Mouse (Mus musculus): ENCODE data around the gene Hsd17b2. TPM values are rescaled to one million over a fixed set of nuclear protein-coding genes. Genes with fewer than 3 reads are reported as not detected.

Hsd17b2 gene
- polyA plus RNA-seq, 1 experiment from 2014 or later, result not detected

- Histone ChIP-seq H3K4me2 (ENCODE audit: low read length) (no peak overlapping the region), H3K27me3 (replicated peaks; ENCODE audit: control insufficient read depth, insufficient read depth, low read length) (no peaks in the 10 kb centered on the region), H3K9ac (ENCODE audit: low read length) (no peak overlapping the region), H3K9me3 (replicated peaks; ENCODE audit: control insufficient read depth, low read length) (no peaks in the 10 kb centered on the region), H3K27ac (ENCODE audit: low read depth, low read length) (no peak overlapping the region), H3K4me3 (ENCODE audit: low read depth, low read length) (no peak overlapping the region), H3K36me3 (ENCODE audit: control insufficient read depth, insufficient read depth, low read length) (no peaks in the 10 kb centered on the region), H3K4me1 (ENCODE audit: control insufficient read depth, insufficient read depth, low read length) (peaks cover 7% of the 10 kb centered on the region; the same call in 1 of the 2 replicates)
- 17% methylated on average over 8 of the region's 8 CpGs for WGBS
- ATAC-seq (no peak), DNase-seq (ENCODE audit: low spot score) (no peak)
These were observed 1.0 kb upstream of the Hsd17b2 start for GRCm38 (mm10) chr8:117700699-117701098.

- no peaks in the 10 kb centered on the region for H3K27me3 ChIP-seq (replicated peaks; ENCODE audit: control insufficient read depth, insufficient read depth, low read length)
These were observed 458 bp upstream of the Hsd17b2 start for GRCm38 (mm10) chr8:117701246-117701645.

DNA sequence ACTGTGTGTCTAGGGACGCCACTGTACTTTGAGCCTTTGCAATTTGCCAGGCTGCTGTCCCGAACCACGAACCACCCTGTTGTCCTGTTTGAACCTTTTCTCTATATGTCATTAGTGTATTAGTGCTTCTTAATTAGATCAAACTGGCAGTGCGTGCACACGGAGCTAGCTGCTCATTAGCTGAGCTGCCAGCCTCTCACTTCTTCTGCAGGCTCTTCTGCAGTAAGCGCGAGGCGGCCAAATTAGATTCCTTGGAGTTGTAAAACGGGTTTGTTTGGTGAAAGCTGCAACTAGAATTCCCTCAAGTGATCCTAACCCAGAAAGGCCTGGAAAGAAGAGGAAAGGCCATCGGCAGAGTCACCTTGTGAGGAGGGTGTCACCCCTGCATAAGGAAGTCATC lies 997 bp downstream of the Hsd17b2 start:
- no peaks in the 10 kb centered on the region for H3K27me3 ChIP-seq (replicated peaks; ENCODE audit: control insufficient read depth, insufficient read depth, low read length)
- H3K4me1 ChIP-seq (ENCODE audit: control insufficient read depth, insufficient read depth, low read length), result peaks cover 7% of the 10 kb centered on the region; the same call in 1 of the 2 replicates
- H3K4me3 ChIP-seq (ENCODE audit: low read depth, low read length), result no peak overlapping the region
- H3K27ac ChIP-seq (ENCODE audit: low read depth, low read length), result no peak overlapping the region
- 0 out of 2 replicates have a peak, but pooled peaks have one; percentile 29 for ATAC-seq
- H3K4me2 ChIP-seq (ENCODE audit: low read length), result no peak overlapping the region
- DNase-seq (ENCODE audit: low spot score), result peak; percentile 77
- H3K9ac ChIP-seq (ENCODE audit: low read length), result no peak overlapping the region
- H3K36me3 ChIP-seq (ENCODE audit: control insufficient read depth, insufficient read depth, low read length), result no peaks in the 10 kb centered on the region
- no peaks in the 10 kb centered on the region for H3K9me3 ChIP-seq (replicated peaks; ENCODE audit: control insufficient read depth, low read length)
- WGBS, result 11% methylated on average over 10 of the region's 10 CpGs

More at GRCm38 (mm10) chr8:117701246-117701645, 458 bp upstream of the Hsd17b2 start:
- Histone ChIP-seq H3K36me3 (ENCODE audit: control insufficient read depth, insufficient read depth, low read length) (no peaks in the 10 kb centered on the region), H3K9ac (ENCODE audit: low read length) (no peak overlapping the region), H3K27ac (ENCODE audit: low read depth, low read length) (no peak overlapping the region), H3K4me2 (ENCODE audit: low read length) (no peak overlapping the region), H3K4me3 (ENCODE audit: low read depth, low read length) (no peak overlapping the region), H3K9me3 (replicated peaks; ENCODE audit: control insufficient read depth, low read length) (no peaks in the 10 kb centered on the region), H3K4me1 (ENCODE audit: control insufficient read depth, insufficient read depth, low read length) (peaks cover 7% of the 10 kb centered on the region; the same call in 1 of the 2 replicates)
- WGBS, result 87% methylated on average over 8 of the region's 8 CpGs
- ATAC-seq, result no peak
- no peak for DNase-seq (ENCODE audit: low spot score)

- no peaks in the 10 kb centered on the region for H3K9me3 ChIP-seq (replicated peaks; ENCODE audit: control insufficient read depth, low read length)
- no peak overlapping the region for H3K4me2 ChIP-seq (ENCODE audit: low read length)
- 93% methylated on average over 4 of the region's 4 CpGs for WGBS
- no peak for ATAC-seq
- no peak overlapping the region for H3K27ac ChIP-seq (ENCODE audit: low read depth, low read length)
- H3K27me3 ChIP-seq (replicated peaks; ENCODE audit: control insufficient read depth, insufficient read depth, low read length), result no peaks in the 10 kb centered on the region
- H3K4me1 ChIP-seq (ENCODE audit: control insufficient read depth, insufficient read depth, low read length), result peaks cover 7% of the 10 kb centered on the region; the same call in 1 of the 2 replicates
- H3K4me3 ChIP-seq (ENCODE audit: low read depth, low read length), result no peak overlapping the region
- no peaks in the 10 kb centered on the region for H3K36me3 ChIP-seq (ENCODE audit: control insufficient read depth, insufficient read depth, low read length)
- no peak overlapping the region for H3K9ac ChIP-seq (ENCODE audit: low read length)
- no peak for DNase-seq (ENCODE audit: low spot score)
These were observed 4.4 kb downstream of the Hsd17b2 start for GRCm38 (mm10) chr8:117706141-117706540.

DNA sequence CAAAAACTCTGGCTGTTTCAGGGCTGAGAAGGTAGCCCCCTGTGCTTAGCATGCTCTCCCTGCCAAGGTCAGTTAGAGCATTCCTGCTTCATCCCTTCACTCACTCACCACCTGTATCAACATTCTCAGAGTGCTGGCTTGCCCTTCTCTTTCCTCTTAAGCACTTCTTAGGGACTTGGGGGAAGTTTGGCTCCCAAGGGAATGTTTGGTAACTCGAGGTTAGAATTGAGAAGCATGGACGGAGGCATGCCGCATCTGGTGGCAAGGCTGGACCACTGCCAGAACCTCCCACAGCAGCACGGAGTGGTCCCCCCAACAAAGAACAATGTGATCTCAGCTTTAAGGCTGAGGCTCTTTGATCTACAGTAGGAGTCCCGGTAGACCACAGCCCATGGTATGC lies 10.5 kb downstream of the Hsd17b2 start:
- no peak overlapping the region for H3K9ac ChIP-seq (ENCODE audit: low read length)
- H3K9me3 ChIP-seq (replicated peaks; ENCODE audit: control insufficient read depth, low read length), result no peaks in the 10 kb centered on the region
- DNase-seq (ENCODE audit: low spot score), result no peak
- H3K36me3 ChIP-seq (ENCODE audit: control insufficient read depth, insufficient read depth, low read length), result no peaks in the 10 kb centered on the region
- no peak overlapping the region for H3K27ac ChIP-seq (ENCODE audit: low read depth, low read length)
- no peaks in the 10 kb centered on the region for H3K27me3 ChIP-seq (replicated peaks; ENCODE audit: control insufficient read depth, insufficient read depth, low read length)
- no peaks in the 10 kb centered on the region for H3K4me1 ChIP-seq (ENCODE audit: control insufficient read depth, insufficient read depth, low read length)
- ATAC-seq, result no peak
- 26% methylated on average over 5 of the region's 5 CpGs for WGBS
- no peak overlapping the region for H3K4me2 ChIP-seq (ENCODE audit: low read length)
- H3K4me3 ChIP-seq (ENCODE audit: low read depth, low read length), result no peak overlapping the region

DNA sequence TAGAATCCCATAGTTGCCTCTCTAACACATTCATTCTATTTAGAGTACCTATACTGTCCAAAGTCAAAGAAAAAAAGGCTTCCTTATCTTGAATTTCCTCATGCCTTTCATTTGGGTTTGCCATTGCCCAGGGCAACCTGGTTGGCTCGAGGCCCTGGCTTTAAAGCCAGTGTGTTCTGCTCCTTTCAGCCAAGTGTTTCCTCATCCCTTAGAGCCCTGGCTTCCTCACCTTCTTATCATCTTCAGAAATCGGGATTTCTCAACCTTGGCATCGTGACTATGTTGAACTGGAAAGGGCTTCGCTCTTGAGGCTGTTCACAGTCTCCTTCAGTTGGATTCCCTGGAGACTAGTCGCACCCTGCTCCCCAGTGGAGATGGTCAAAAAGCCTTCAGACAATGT lies 12.9 kb downstream of the Hsd17b2 start:
- DNase-seq (ENCODE audit: low spot score) (no peak), ATAC-seq (no peak)
- Histone ChIP-seq H3K4me3 (ENCODE audit: low read depth, low read length) (no peak overlapping the region), H3K36me3 (ENCODE audit: control insufficient read depth, insufficient read depth, low read length) (no peaks in the 10 kb centered on the region), H3K9ac (ENCODE audit: low read length) (no peak overlapping the region), H3K27me3 (replicated peaks; ENCODE audit: control insufficient read depth, insufficient read depth, low read length) (no peaks in the 10 kb centered on the region), H3K4me1 (ENCODE audit: control insufficient read depth, insufficient read depth, low read length) (no peaks in the 10 kb centered on the region), H3K9me3 (replicated peaks; ENCODE audit: control insufficient read depth, low read length) (no peaks in the 10 kb centered on the region), H3K27ac (ENCODE audit: low read depth, low read length) (no peak overlapping the region), H3K4me2 (ENCODE audit: low read length) (no peak overlapping the region)
- 88% methylated on average over 5 of the region's 5 CpGs for WGBS

GRCm38 (mm10) chr8:117715896-117716295 lies 14.2 kb downstream of the Hsd17b2 start:
- Histone ChIP-seq H3K9me3 (replicated peaks; ENCODE audit: control insufficient read depth, low read length) (no peaks in the 10 kb centered on the region), H3K36me3 (ENCODE audit: control insufficient read depth, insufficient read depth, low read length) (no peaks in the 10 kb centered on the region), H3K9ac (ENCODE audit: low read length) (no peak overlapping the region), H3K27ac (ENCODE audit: low read depth, low read length) (no peak overlapping the region), H3K4me3 (ENCODE audit: low read depth, low read length) (no peak overlapping the region), H3K4me1 (ENCODE audit: control insufficient read depth, insufficient read depth, low read length) (no peaks in the 10 kb centered on the region), H3K27me3 (replicated peaks; ENCODE audit: control insufficient read depth, insufficient read depth, low read length) (no peaks in the 10 kb centered on the region), H3K4me2 (ENCODE audit: low read length) (no peak overlapping the region)
- DNase-seq (ENCODE audit: low spot score) (no peak), ATAC-seq (no peak)
- WGBS, result 80% methylated on average over 5 of the region's 5 CpGs

- Histone ChIP-seq H3K9me3 (replicated peaks; ENCODE audit: control insufficient read depth, low read length) (no peaks in the 10 kb centered on the region), H3K9ac (ENCODE audit: low read length) (no peak overlapping the region), H3K4me1 (ENCODE audit: control insufficient read depth, insufficient read depth, low read length) (no peaks in the 10 kb centered on the region), H3K36me3 (ENCODE audit: control insufficient read depth, insufficient read depth, low read length) (no peaks in the 10 kb centered on the region), H3K4me3 (ENCODE audit: low read depth, low read length) (no peak overlapping the region), H3K4me2 (ENCODE audit: low read length) (no peak overlapping the region), H3K27ac (ENCODE audit: low read depth, low read length) (no peak overlapping the region), H3K27me3 (replicated peaks; ENCODE audit: control insufficient read depth, insufficient read depth, low read length) (no peaks in the 10 kb centered on the region)
- ATAC-seq, result no peak
- no peak for DNase-seq (ENCODE audit: low spot score)
- 78% methylated on average over 14 of the region's 14 CpGs for WGBS
These were observed 16.6 kb downstream of the Hsd17b2 start for GRCm38 (mm10) chr8:117718152-117718860.

GRCm38 (mm10) chr8:117726467-117726866 lies 24.8 kb downstream of the Hsd17b2 start:
- WGBS, result 71% methylated on average over 7 of the region's 7 CpGs
- Histone ChIP-seq H3K9ac (ENCODE audit: low read length) (no peak overlapping the region), H3K36me3 (ENCODE audit: control insufficient read depth, insufficient read depth, low read length) (no peaks in the 10 kb centered on the region), H3K27me3 (replicated peaks; ENCODE audit: control insufficient read depth, insufficient read depth, low read length) (no peaks in the 10 kb centered on the region), H3K9me3 (replicated peaks; ENCODE audit: control insufficient read depth, low read length) (no peaks in the 10 kb centered on the region), H3K4me2 (ENCODE audit: low read length) (no peak overlapping the region), H3K27ac (ENCODE audit: low read depth, low read length) (no peak overlapping the region), H3K4me3 (ENCODE audit: low read depth, low read length) (no peak overlapping the region), H3K4me1 (ENCODE audit: control insufficient read depth, insufficient read depth, low read length) (no peaks in the 10 kb centered on the region)
- DNase-seq (ENCODE audit: low spot score), result no peak
- no peak for ATAC-seq

Data from forebrain, embryonic 14.5 days (tissue).